Mouse (Mus musculus): ENCODE results near the gene Hbp1.

The Hbp1 gene

DNA sequence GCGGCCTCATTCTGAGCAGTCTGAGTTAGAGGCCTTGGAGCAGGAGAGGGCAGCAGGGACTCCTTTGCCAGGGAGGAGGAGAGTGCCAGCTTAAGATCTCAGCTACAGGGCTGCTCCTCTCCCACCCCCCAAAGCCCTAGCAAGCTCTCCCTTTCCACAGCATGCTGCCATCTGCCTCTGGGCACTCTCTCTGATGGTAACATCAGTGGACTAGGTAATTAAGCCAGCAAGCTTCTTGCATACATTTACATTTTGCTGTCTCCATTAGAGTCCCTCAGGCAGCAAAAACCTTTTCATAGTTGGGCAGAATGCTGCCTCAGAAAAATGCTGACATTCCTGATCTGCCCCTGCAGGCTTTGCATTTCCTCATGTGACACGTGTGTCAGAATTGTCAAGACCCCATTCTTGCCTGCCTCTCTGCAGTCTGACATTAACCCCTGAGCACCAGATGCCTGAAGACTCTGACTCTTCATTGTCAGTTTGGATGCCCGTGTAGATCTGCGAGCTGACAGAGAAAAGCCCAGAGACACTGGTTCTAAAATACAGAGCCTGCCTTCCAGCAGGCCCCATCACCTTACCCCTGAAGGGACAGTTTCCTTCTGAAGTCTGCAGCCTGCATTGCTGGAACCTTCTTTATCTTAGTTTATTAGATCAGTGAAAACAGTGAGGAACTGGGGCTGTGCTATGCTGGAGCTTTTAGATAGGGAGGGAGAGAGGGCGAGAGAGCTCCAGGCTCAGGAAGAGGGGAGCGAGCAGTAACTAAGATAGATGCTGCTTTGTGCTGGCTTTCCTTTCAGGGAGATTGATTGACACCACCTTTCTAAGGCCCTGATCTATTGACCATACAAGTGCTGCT is 44.4 kb downstream of the Hbp1 start:
- DNase-seq (ENCODE audit: low read depth, low spot score), result no peak

DNA sequence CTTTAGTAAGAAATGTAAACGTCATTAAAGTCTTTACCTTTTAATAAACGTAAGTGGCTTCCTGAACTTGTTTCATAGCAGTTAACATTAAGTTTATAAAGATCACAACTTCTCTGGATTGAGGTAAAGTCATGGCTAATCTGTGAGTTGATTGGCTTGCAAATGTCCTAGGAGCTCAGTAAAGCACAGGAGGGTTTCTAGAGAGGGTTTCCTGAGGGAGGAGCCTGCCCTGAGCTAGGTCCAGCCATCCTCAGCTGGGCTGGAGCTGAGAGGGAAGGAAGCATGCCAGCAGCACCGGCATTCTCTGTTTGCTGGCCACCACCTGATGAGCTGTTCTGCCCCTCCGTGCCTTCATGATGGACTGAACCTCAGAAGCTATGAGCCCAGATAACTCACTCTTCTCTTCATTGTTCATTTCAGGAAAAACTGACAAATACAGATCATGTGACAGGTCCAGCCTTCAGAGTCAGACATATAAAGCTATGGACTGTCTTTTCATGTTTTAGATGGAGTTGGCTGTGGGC is 49.9 kb downstream of the Hbp1 start:
- no peak for DNase-seq (ENCODE audit: low read depth, low spot score)

DNA sequence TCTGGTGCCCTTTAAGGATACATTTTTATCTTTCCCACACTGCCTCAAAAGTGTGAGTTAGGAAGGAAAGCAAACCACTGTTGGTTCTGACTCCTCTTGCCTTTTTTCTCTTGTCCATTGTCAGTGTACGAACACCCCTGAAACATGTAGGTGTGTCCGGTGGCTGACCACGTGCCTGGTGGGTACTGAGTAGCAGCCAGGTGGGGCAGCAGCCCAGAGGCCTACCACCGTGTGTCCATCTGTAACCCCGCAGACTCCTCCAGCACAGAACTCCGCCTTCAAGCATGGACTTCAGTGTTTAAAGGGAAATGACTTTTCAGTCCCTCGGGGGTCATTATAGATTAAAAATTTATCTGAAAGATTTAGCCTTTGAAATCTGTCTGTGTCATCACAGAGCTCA is 52.9 kb downstream of the Hbp1 start:
- DNase-seq (ENCODE audit: low read depth, low spot score), result no peak

DNA sequence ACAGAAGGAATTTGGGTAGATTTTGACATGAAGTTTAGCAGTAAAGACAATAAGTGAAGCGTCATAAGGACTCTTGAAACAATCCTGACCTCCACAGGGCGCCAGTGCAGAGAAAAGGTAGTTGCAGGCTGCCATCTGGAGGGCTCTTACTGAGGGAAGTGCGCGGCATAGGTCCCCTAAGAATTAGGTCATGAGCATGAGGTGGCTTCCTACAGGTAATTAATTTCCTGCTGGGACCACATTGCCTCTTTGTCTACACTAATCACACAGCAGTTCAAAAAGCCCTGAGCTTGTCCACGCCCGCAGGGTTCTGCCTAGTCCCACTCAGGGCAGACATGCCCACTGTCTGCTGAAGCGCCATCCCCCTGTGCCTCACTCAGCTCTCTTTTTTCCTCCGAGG is 53.3 kb downstream of the Hbp1 start:
- DNase-seq (ENCODE audit: low read depth, low spot score), result no peak

DNA sequence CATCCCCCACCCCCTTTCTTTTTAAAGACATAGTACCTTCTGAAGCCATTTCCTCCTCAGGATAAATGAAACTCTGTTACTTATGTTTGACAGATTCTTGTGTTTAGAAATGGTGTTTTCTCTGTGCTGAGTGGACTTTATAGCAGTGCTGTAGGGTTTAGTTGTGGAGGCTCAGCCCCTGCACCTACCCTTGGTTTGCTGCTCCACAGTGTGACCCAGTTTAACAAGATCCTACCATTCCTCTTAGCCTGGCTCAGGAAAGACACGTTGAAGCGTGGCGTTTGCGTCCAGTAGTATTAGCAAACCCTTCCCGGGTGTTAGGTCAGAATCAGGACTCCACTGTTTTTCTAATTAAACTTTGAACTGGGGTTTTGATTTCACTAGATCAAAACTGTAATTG is 54.0 kb downstream of the Hbp1 start:
- DNase-seq (ENCODE audit: low read depth, low spot score), result no peak

DNA sequence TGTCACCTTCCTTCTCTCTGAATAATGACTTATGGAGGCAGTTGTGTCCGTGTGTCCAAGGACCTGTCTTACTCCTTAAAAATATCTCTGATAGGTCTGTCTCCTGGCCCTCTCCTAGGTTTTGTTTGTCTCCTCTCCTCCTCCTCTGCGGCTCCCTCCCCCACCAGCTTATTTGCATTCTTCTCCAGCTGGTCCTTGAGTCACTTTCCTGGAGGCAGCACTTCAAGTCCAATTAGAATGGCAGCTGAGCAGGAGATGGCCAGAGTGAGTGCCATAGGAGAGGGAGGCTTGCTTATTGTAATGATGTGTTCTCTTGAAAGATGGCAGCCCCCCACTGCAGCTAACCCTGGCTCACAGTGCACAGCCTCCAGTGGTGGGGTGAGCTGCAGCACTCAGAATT is 54.4 kb downstream of the Hbp1 start:
- no peak for DNase-seq (ENCODE audit: low read depth, low spot score)

DNA sequence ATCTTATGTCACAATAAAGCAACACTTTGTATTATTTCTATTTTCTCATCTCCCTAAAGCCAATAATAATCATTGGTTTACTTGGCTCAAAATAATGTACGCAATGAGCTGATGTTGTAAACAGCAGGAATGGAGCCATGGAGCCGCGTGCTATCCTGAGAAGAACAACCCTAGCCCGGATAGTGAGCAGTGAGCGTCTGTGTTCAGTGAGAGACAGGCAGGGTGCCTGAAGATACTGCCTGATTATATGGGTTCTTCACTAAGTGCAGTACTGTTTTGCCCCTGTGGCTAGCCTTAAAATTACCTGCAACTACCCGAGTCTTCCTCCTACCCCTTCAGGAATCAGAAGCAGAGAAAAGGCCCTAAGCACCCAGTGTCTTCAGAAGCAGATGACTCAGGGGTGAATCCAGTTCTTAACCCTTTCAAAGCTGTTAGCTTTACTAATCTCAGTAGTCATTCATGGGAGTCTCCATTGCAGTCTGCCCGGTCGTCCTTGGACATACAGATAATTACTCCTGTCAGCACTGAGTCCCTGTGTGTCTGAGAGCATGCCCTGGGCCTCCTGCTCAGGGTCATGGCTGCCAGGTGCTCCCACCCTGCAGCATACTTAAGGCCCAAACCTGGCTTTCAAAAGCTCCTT is 55.1 kb downstream of the Hbp1 start:
- no peak for DNase-seq (ENCODE audit: low read depth, low spot score)

DNA sequence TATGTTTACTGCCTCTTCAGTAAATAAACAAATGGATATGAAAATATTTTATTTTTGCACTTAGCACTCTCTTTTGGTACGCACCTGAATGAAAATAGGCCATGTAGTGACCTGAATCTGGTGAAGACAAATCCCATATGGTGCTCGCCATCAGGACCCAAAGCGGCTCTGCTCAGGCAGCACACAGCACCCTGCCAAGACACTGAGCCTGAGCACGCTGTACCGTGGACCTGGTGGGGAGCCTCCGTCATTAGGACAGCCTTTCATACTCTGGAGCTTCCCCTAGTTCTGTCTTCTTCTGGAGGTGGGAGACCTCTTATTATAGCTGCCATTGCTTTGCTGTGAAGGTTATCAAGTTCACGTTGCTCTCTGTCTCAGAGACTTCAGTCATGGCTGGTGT is 57.6 kb downstream of the Hbp1 start:
- DNase-seq (ENCODE audit: low read depth, low spot score), result no peak

DNA sequence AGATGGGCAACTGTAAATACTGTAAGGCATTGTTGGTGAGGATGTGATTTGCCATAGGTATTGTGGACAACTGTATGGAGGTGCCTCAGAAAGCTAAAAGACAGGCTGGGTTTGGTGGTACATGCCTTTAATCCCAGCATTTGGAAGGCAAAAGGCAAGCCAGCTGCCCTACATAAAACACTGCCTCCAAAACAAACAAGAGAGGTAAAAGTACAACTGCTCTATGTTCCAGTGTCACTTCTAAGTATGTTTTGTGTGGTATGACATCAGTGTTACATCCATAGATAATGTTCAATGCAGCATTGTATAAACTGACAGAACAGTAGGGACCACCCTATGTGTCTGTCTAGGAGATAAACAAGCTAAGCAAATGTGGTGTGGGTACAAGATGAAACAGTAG is 58.3 kb downstream of the Hbp1 start:
- DNase-seq (ENCODE audit: low read depth, low spot score), result no peak

DNA sequence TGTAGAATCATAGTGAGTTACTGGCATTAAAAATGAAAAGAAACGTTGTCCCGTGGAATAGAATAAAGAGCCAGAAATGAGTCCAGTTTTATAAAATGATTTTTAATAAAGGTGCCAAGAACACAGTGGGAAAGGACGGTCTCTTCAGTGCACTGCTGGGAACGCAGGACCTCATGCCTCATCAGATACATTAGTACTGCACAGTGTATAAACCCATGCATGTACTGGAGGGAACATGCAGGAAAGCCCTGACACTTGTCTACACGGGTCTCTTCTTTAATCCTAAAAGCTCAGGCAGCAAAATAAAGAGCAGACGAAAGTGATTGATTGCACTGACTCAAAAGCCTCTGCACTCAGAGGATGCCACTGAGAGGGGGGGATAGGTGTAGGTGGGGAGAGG is 59.6 kb downstream of the Hbp1 start:
- DNase-seq (ENCODE audit: low read depth, low spot score), result no peak

DNA sequence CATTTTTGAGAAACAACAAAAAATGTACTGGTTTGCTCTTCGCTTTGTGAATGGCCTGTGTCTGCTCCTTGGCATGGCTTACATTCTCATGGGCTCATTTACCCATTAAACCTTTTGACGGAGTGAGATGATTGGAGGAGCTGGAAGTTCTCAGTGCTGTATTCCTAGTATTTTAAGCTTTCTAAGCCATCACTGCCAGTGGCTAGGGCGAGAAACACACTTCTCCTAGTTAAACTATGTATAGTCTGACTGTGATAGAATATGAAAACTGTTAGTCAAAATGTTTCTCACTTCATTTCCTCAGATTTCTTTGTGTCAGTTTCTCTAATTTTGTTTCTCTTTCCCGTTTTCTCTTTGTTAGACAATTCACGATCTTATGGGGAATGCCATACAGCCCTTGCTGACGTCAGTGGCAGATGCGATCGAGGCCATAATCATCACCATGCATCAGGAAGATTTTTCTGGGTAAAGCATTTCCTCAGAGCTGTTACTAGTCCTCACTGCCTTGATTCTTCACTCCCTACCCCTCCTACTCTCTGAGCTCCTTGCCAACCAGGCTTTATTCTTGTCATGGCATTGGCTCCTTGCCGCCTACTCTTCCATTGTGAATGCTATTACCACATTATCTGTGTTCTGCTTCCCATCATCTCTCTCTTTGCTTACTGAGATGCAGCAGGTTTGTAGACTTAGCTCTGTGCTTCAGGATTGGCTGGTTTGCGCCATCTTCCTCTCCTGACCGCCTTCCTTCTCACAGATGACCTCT is 64.3 kb downstream of the Hbp1 start:
- no peak for DNase-seq (ENCODE audit: low read depth, low spot score)

DNA sequence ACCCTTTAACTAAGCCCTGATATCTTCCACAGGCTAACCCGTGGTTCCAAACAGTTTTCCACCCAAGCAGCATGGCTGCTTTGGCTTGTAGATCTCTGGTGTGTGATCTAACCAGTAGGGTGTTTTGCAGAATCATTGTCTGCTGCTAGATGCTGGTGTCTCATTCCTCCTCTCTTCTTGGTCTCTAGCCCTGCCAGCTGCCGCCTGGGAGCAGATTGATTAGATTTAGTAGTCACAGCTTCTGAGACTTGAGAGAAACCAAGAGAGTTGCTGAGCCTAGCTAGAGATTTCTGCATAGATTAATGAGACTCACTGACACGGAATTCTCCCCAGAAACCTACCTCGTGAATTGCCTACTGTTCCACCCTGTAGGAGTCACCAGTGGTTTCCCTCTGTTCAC is 65.3 kb downstream of the Hbp1 start:
- DNase-seq (ENCODE audit: low read depth, low spot score), result no peak

DNA sequence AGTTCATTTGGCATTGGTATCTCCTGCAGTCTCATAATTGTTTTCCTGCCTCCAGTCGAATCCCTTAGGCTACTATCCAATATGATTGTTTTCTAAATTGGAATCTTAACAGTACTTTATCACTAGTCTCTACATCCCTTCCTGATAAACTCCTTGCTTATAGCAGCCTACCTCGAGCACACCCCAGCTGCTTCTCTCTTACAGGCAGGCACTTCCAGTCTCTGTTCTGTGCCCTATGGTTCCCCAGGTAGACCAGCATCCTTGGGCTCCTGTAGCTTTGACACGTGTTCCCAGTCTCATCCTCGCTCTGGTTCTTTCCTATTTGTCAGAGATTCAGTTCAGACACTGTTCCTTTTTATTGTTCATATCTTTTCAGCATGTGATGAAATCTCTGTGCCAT is 66.0 kb downstream of the Hbp1 start:
- DNase-seq (ENCODE audit: low read depth, low spot score), result no peak

DNA sequence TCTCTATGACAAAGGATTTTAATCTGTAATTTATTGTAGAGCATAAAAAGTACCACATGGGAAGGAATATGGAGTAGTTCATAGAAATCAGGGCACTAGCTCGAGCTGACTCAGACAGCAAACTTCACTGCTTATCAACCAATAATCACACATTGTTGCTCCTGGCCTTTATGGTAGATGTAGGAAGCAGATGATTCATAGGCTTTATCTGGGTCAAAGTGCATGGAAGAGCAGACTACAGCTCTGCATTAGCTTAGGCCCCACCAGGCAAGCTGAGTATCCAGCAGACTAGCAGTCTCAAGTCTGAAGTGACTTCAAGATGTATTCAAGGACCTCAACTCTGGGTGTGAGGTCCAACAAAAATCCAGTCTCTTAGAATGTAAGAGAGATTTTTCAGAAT is 67.6 kb downstream of the Hbp1 start:
- no peak for DNase-seq (ENCODE audit: low read depth, low spot score)

DNA sequence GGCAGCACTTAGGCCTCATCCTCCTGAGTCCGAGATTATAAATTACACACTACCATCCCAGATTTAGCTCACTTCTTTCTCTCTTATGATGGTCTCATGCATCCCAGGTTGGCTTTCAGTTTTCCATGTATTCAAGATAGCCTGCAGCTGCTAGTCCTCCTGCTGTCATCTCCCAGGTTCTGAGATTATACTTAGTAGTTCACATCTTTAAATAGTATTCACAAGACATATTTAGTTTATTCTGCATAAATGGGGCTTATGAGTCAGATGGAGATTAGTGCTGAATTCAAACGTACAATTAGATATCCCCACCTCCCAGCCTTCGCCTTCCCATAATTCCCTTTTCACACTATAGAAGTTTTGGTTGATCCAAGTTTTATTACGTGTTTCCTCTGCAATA is 73.6 kb downstream of the Hbp1 start:
- DNase-seq (ENCODE audit: low read depth, low spot score), result no peak
